Mouse (Mus musculus) liver, embryonic 14.5 days (tissue): ENCODE data around the gene Zfp131.

Experiments used
- CTCF ChIP-seq: IDR thresholded peaks from 2 replicates; pipeline ENCODE4 v1.5.1; 2016; ENCODE audit warnings: antibody characterized with exemption, low read depth, control low read depth
- EP300 ChIP-seq: IDR thresholded peaks from 2 replicates; pipeline ENCODE4 v1.6.1; 2016; ENCODE audit warnings: antibody characterized with exemption, low read depth

GRCm38 (mm10) chr13:119756831-119757230, 33.9 kb downstream of the Zfp131 start:
- TF ChIP-seq CTCF: no peak
- no peak for TF ChIP-seq EP300
